ENCODE assay signal across 26 mouse cellular contexts in the genomic region with DNA sequence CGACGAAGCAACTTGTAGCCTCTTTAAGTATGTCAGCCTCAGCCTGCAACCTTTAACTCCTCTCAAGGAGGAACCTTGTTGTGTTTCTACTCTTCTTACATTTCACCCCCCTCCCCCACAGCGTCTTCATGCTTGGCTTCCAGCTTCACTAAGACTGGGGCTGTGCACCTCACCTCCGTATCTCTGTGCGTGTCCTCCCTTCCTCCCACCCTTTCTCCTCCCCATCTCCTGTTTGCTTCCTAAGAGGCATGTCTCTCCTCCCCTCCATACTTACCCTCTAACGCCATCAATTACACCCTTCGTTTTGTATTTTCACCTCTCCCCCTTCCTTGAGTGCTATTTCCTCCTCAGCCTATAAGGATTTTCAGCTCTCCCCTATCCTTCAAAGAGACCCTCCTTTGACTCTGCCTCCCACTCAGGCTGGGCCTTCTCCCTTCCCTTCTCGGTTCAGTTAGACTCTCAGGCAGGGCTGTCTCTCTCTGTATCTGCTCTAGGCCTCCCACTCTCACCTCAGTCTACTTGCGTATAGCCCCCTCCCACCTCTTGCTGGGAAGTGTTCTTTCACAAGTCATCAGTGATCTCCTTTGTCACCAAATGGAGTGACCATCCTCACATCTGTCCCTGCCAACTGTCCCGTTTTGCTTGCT. TPM values are rescaled to one million over a fixed set of nuclear protein-coding genes. Genes with fewer than 3 reads are reported as not detected.
DNase-seq lines count a peak whose midpoint lies in the region; ATAC-seq and TF ChIP-seq lines count a peak whose summit lies in the region.
"Had no signal": no experiment of that assay in that cellular context is flagged by ENCODE, and none has a peak within 500 bp of the region (broad histone marks: within the 10 kb centered on the region; RNA-seq: fewer than 3 reads in every experiment).

No protein-coding gene starts in this region.

- H3K9me3 ChIP-seq in forebrain, embryonic 10.5 days = no peaks in the 10 kb centered on the region
- H3K9me3 ChIP-seq in forebrain, embryonic 12.5 days = no peaks in the 10 kb centered on the region
- no peaks in the 10 kb centered on the region for H3K9me3 ChIP-seq in kidney, embryonic 15.5 days (replicated peaks)
- H3K9me3 ChIP-seq in kidney, postnatal 0 days (replicated peaks; ENCODE audit: low read length) = no peaks in the 10 kb centered on the region
- no peaks in the 10 kb centered on the region for H3K9me3 ChIP-seq in lung, embryonic 14.5 days (ENCODE audit: low read depth, low read length)
- H3K9me3 ChIP-seq: embryonic facial prominence, embryonic 10.5 days; embryonic facial prominence, embryonic 12.5 days; forebrain, embryonic 13.5 days; forebrain, embryonic 15.5 days; G1E had no signal

- no peaks in the 10 kb centered on the region for H3K36me3 ChIP-seq in forebrain, embryonic 10.5 days (replicated peaks)
- no peaks in the 10 kb centered on the region for H3K36me3 ChIP-seq in forebrain, embryonic 12.5 days (replicated peaks)
- no peaks in the 10 kb centered on the region for H3K36me3 ChIP-seq in kidney, embryonic 15.5 days
- no peaks in the 10 kb centered on the region for H3K36me3 ChIP-seq in kidney, adult 2 months (ENCODE audit: control insufficient read depth, insufficient read depth, low read length)
- H3K36me3 ChIP-seq in kidney, postnatal 0 days (ENCODE audit: insufficient read depth, low read length) = no peaks in the 10 kb centered on the region
- no peaks in the 10 kb centered on the region for H3K36me3 ChIP-seq in lung, embryonic 14.5 days (ENCODE audit: insufficient read depth)
- H3K36me3 ChIP-seq: embryonic facial prominence, embryonic 10.5 days; embryonic facial prominence, embryonic 12.5 days; forebrain, embryonic 15.5 days; G1E had no signal

- TF ChIP-seq CTCF in kidney, adult 2 months (conservative IDR thresholded peaks at IDR 0.05; ENCODE audit: insufficient read depth, insufficient read length, low read depth, low read length) = no peak
- TF ChIP-seq CTCF in kidney, postnatal 0 days (IDR thresholded peaks at IDR 0.05; ENCODE audit: low read depth) = no peak
- TF ChIP-seq CTCF in lung, embryonic 14.5 days (IDR thresholded peaks at IDR 0.05; ENCODE audit: low read depth) = no peak

- WGBS in forebrain, embryonic 10.5 days = 70% methylated on average over 10 of the region's 10 CpGs
- WGBS in forebrain, embryonic 12.5 days = 72% methylated on average over 9 of the region's 10 CpGs
- 37% methylated on average over 10 of the region's 10 CpGs for WGBS in kidney, embryonic 15.5 days
- 66% methylated on average over 10 of the region's 10 CpGs for WGBS in kidney, adult 2 months
- 46% methylated on average over 10 of the region's 10 CpGs for WGBS in kidney, postnatal 0 days
- 52% methylated on average over 10 of the region's 10 CpGs for WGBS in lung, embryonic 14.5 days

- 0 out of 2 replicates have a peak overlapping the region, but pooled peaks have one; percentile 20 for H3K27ac ChIP-seq in forebrain, embryonic 10.5 days
- H3K27ac ChIP-seq in forebrain, embryonic 12.5 days = no peak overlapping the region
- H3K27ac ChIP-seq in kidney, embryonic 15.5 days = peak overlapping the region; percentile 37; the same call in 1 of the 2 replicates
- H3K27ac ChIP-seq in kidney, adult 2 months (ENCODE audit: insufficient read depth, low read depth, low read length) = no peak overlapping the region
- H3K27ac ChIP-seq in kidney, postnatal 0 days = no peak overlapping the region
- no peak overlapping the region for H3K27ac ChIP-seq in lung, embryonic 14.5 days (ENCODE audit: low read depth)
- H3K27ac ChIP-seq: embryonic facial prominence, embryonic 10.5 days; embryonic facial prominence, embryonic 12.5 days; forebrain, embryonic 13.5 days; forebrain, embryonic 15.5 days had no signal

- H3K9ac ChIP-seq in forebrain, embryonic 12.5 days = no peak overlapping the region
- no peak overlapping the region for H3K9ac ChIP-seq in kidney, embryonic 15.5 days
- H3K9ac ChIP-seq in kidney, postnatal 0 days (ENCODE audit: low read depth, low read length) = no peak overlapping the region
- no peak overlapping the region for H3K9ac ChIP-seq in lung, embryonic 14.5 days
- H3K9ac ChIP-seq: embryonic facial prominence, embryonic 12.5 days; forebrain, embryonic 13.5 days; forebrain, embryonic 15.5 days had no signal

- H3K4me2 ChIP-seq in forebrain, embryonic 12.5 days = no peak overlapping the region
- no peak overlapping the region for H3K4me2 ChIP-seq in kidney, embryonic 15.5 days
- H3K4me2 ChIP-seq in kidney, postnatal 0 days (ENCODE audit: low read length) = no peak overlapping the region
- no peak overlapping the region for H3K4me2 ChIP-seq in lung, embryonic 14.5 days
- H3K4me2 ChIP-seq: embryonic facial prominence, embryonic 12.5 days; forebrain, embryonic 13.5 days; forebrain, embryonic 15.5 days had no signal

- no peak for TF ChIP-seq POLR2A in kidney, adult 2 months (IDR thresholded peaks at IDR 0.05; ENCODE audit: low read depth, low read length)

- H3K4me1 ChIP-seq in forebrain, embryonic 10.5 days = peaks cover 40% of the 10 kb centered on the region
- H3K4me1 ChIP-seq in forebrain, embryonic 12.5 days = peaks cover 11% of the 10 kb centered on the region
- H3K4me1 ChIP-seq in kidney, embryonic 15.5 days = peaks cover 21% of the 10 kb centered on the region
- no peaks in the 10 kb centered on the region for H3K4me1 ChIP-seq in kidney, adult 2 months (ENCODE audit: control insufficient read depth, insufficient read depth, low read length)
- H3K4me1 ChIP-seq in kidney, postnatal 0 days (replicated peaks; ENCODE audit: insufficient read depth, low read length) = no peaks in the 10 kb centered on the region
- H3K4me1 ChIP-seq in lung, embryonic 14.5 days (ENCODE audit: insufficient read depth) = 0 out of 2 replicates have a peak, but pooled peaks cover 1% of the 10 kb centered on the region

- peaks cover 100% of the 10 kb centered on the region for H3K27me3 ChIP-seq in forebrain, embryonic 10.5 days (ENCODE audit: poor library complexity, severe bottlenecking)
- peaks cover 79% of the 10 kb centered on the region for H3K27me3 ChIP-seq in forebrain, embryonic 12.5 days
- H3K27me3 ChIP-seq in kidney, embryonic 15.5 days = peaks cover 62% of the 10 kb centered on the region
- H3K27me3 ChIP-seq in kidney, adult 2 months (replicated peaks; ENCODE audit: control insufficient read depth, insufficient read depth, low read length) = no peaks in the 10 kb centered on the region
- no peaks in the 10 kb centered on the region for H3K27me3 ChIP-seq in kidney, postnatal 0 days (ENCODE audit: insufficient read depth, low read length)
- H3K27me3 ChIP-seq in lung, embryonic 14.5 days (ENCODE audit: insufficient read depth, low read length) = no peaks in the 10 kb centered on the region
- H3K27me3 ChIP-seq: CH12.LX had no signal

- H3K4me3 ChIP-seq in forebrain, embryonic 10.5 days = no peak overlapping the region
- H3K4me3 ChIP-seq in forebrain, embryonic 12.5 days (replicated peaks) = no peak overlapping the region
- H3K4me3 ChIP-seq in kidney, embryonic 15.5 days (replicated peaks) = no peak overlapping the region
- H3K4me3 ChIP-seq in kidney, adult 2 months (ENCODE audit: insufficient read depth, low read depth, low read length) = no peak overlapping the region
- H3K4me3 ChIP-seq in kidney, postnatal 0 days (replicated peaks; ENCODE audit: low read depth, low read length) = no peak overlapping the region
- H3K4me3 ChIP-seq in lung, embryonic 14.5 days (ENCODE audit: low read depth, low read length) = no peak overlapping the region
- H3K4me3 ChIP-seq: embryonic facial prominence, embryonic 10.5 days; embryonic facial prominence, embryonic 12.5 days; forebrain, embryonic 13.5 days; forebrain, embryonic 15.5 days had no signal

- no peak for DNase-seq in forebrain, embryonic 10.5 days (ENCODE audit: extremely low spot score, low spot score)
- DNase-seq in kidney, adult 2 months = no peak
- DNase-seq in kidney, postnatal 0 days (ENCODE audit: low spot score) = peak; percentile 73
- DNase-seq in kidney, postnatal 25 days = no peak
- DNase-seq in lung, embryonic 14.5 days = no peak
- DNase-seq in lung, postnatal 36 days = no peak
- DNase-seq: adrenal gland, adult 8-10 months; adrenal gland, postnatal 14 days; adrenal gland, postnatal 36 days; B cell, adult 2 months; cerebellum, adult 11-12 months; cerebellum, adult 2 months; cerebellum, adult 9-10 months; cerebellum, postnatal 10 days; cerebellum, postnatal 25 days had no signal

- ATAC-seq in forebrain, embryonic 12.5 days (ENCODE audit: low FRiP score) = no peak
- ATAC-seq in kidney, embryonic 15.5 days (replicated peaks; ENCODE audit: low FRiP score) = peak; percentile 81
- ATAC-seq in kidney, postnatal 0 days (replicated peaks; ENCODE audit: low FRiP score, low read depth) = peak; percentile 88
- ATAC-seq in lung, embryonic 14.5 days (ENCODE audit: insufficient read depth) = peak; percentile 47; the same call in 1 of the 2 replicates
- ATAC-seq: activated CD4-positive, CD25-positive, alpha-beta regulatory T cell, adult 4 months; CD4-positive, CD25-positive, alpha-beta regulatory T cell, adult 4 months; forebrain, embryonic 13.5 days; forebrain, embryonic 15.5 days; Patski had no signal

RNA-seq across cellular contexts. Expression of gene Efnb1, which starts 55.6 kb away (rescaled TPM):
- 71.3 and 72.2 TPM in 2 replicates for polyA plus RNA-seq in forebrain, embryonic 10.5 days (2016; fragmentation: Nextera tagmentation; extraction: Ambion mirVana)
- 99.2 and 106 TPM in 2 replicates for polyA plus RNA-seq in forebrain, embryonic 12.5 days (2016; fragmentation: Nextera tagmentation; extraction: Ambion mirVana)
- polyA plus RNA-seq in kidney, embryonic 15.5 days (2015; fragmentation: Nextera tagmentation; extraction: Ambion mirVana) = 62.1 and 69.5 TPM in 2 replicates
- 27.6 and 30.4 TPM in 2 replicates for polyA plus RNA-seq in kidney, adult 2 months (2012; rRNA removed)
- 51.2 and 64.4 TPM in 2 replicates for polyA plus RNA-seq in kidney, postnatal 0 days (2015; fragmentation: Nextera tagmentation; extraction: Ambion mirVana)
- polyA plus RNA-seq in lung, embryonic 14.5 days (2014; fragmentation: Nextera tagmentation; extraction: Ambion mirVana) = 46.0 and 48.9 TPM in 2 replicates
- polyA plus RNA-seq: G1E had no signal

Comparison
In these comparisons a context has a peak if more than half of its experiments do, and no peak if none do; other contexts are left out.
1. H3K27ac ChIP-seq: peak in forebrain, embryonic 10.5 days (single experiment) and kidney, embryonic 15.5 days (single experiment); none in forebrain, embryonic 12.5 days (single experiment), kidney, adult 2 months (single experiment), kidney, postnatal 0 days (single experiment) and lung, embryonic 14.5 days (single experiment).